Mouse (Mus musculus) CH12.LX (cell line): ENCODE data around the gene Cgas. TPM values are rescaled to one million over a fixed set of nuclear protein-coding genes. Genes with fewer than 3 reads are reported as not detected.

Experiments used
- DNase-seq: peaks from one replicate; pipeline ENCODE4 v3.0.0-alpha.2; 2013; ENCODE audit errors: extremely low read depth
- H3K27ac ChIP-seq: 2 replicates; pipeline ENCODE4 v1.5.1; 2012; ENCODE audit warnings: low read depth, mild to moderate bottlenecking, control low read depth, moderate library complexity; ENCODE audit not compliant: insufficient read depth
- H3K27me3 ChIP-seq: replicated peaks from 2 replicates; pipeline ENCODE3; 2012; ENCODE audit warnings: inconsistent platforms
- H3K36me3 ChIP-seq, 2 experiments: replicated peaks in 1 of 2; 2 replicates each; pipeline versions ENCODE3 to v1.6.1; 2012; ENCODE audit warnings: inconsistent platforms in 1 of 2, low read length in 1 of 2, mild to moderate bottlenecking in 1 of 2, mixed read lengths in 1 of 2, moderate library complexity in 1 of 2; ENCODE audit not compliant: control insufficient read depth in 1 of 2, insufficient read depth in 1 of 2
- H3K4me1 ChIP-seq, 2 experiments: 2 replicates each; pipeline ENCODE4 v1.6.1; 2012; ENCODE audit warnings: inconsistent platforms in 1 of 2, moderate library complexity in 1 of 2; ENCODE audit not compliant: insufficient read depth in 2 of 2, control insufficient read depth in 1 of 2
- H3K4me2 ChIP-seq: 2 replicates; pipeline ENCODE4 v1.6.1; 2012; ENCODE audit warnings: low read depth, mild to moderate bottlenecking, control low read depth; ENCODE audit not compliant: poor library complexity, insufficient read depth, severe bottlenecking
- H3K4me3 ChIP-seq, 3 experiments: fragments of 150-350 bp in 1 of 3; sonication (generic) in 1 of 3; replicated peaks in 1 of 3; 2 replicates each; pipeline versions ENCODE3 to v1.5.1; 2011 to 2012; ENCODE audit warnings: low read depth in 2 of 3, low read length in 2 of 3, mild to moderate bottlenecking in 2 of 3, moderate library complexity in 2 of 3, control low read depth in 1 of 3, improper control_type of control experiment in 1 of 3, inconsistent platforms in 1 of 3, mixed read lengths in 1 of 3; ENCODE audit not compliant: poor library complexity in 1 of 3
- H3K79me2 ChIP-seq: replicated peaks from 2 replicates; pipeline ENCODE4 v1.6.1; 2012; ENCODE audit warnings: mild to moderate bottlenecking, moderate library complexity; ENCODE audit not compliant: control insufficient read depth, poor library complexity, insufficient read depth, severe bottlenecking; ENCODE audit errors: extremely low read depth
- H3K9ac ChIP-seq: 2 replicates; pipeline ENCODE4 v1.6.1; 2012; ENCODE audit warnings: low read depth, mild to moderate bottlenecking, control low read depth, moderate library complexity; ENCODE audit not compliant: insufficient read depth
- H3K9me3 ChIP-seq: replicated peaks from 2 replicates; pipeline ENCODE3; 2012; ENCODE audit warnings: low read length, inconsistent platforms, mixed read lengths
- BHLHE40 ChIP-seq: IDR thresholded peaks from 2 replicates; pipeline ENCODE4 v1.6.1; 2011; ENCODE audit warnings: mild to moderate bottlenecking, low read depth, low read length, improper control_type of control experiment
- CHD1 ChIP-seq: IDR thresholded peaks from 2 replicates; pipeline ENCODE4 v1.6.1; 2012; ENCODE audit warnings: low read depth, low read length, improper control_type of control experiment, inconsistent platforms
- CHD2 ChIP-seq: IDR thresholded peaks from 2 replicates; pipeline ENCODE4 v1.6.1; 2011; ENCODE audit warnings: low read length, improper control_type of control experiment
- CTCF ChIP-seq, 2 experiments: IDR thresholded peaks in 1 of 2; conservative IDR thresholded peaks in 1 of 2; 2 replicates each; pipeline ENCODE4 v1.5.1; 2011 to 2012; ENCODE audit warnings: low read depth in 2 of 2, low read length in 2 of 2, improper control_type of control experiment in 1 of 2, inconsistent platforms in 1 of 2, mild to moderate bottlenecking in 1 of 2, moderate library complexity in 1 of 2
- EP300 ChIP-seq: IDR thresholded peaks from 2 replicates; pipeline ENCODE4 v1.6.1; 2011; ENCODE audit warnings: low read length, improper control_type of control experiment
- ETS1 ChIP-seq: conservative IDR thresholded peaks from 2 replicates; pipeline ENCODE4 v1.6.1; 2012; ENCODE audit warnings: low read depth, mild to moderate bottlenecking, inconsistent platforms, low read length, improper control_type of control experiment, moderate library complexity
- IRF4 ChIP-seq: IDR thresholded peaks from 2 replicates; pipeline ENCODE4 v1.6.1; 2014; ENCODE audit warnings: low read depth, mild to moderate bottlenecking, inconsistent platforms, low read length, improper control_type of control experiment
- JUN ChIP-seq: IDR thresholded peaks from 2 replicates; pipeline ENCODE4 v1.6.1; 2011; ENCODE audit warnings: low read depth, mild to moderate bottlenecking, low read length, improper control_type of control experiment, moderate library complexity; ENCODE audit not compliant: insufficient read depth
- JUND ChIP-seq: conservative IDR thresholded peaks from 2 replicates; pipeline ENCODE4 v1.6.1; 2011; ENCODE audit warnings: low read depth, low read length, improper control_type of control experiment
- KAT2A ChIP-seq: IDR thresholded peaks from 2 replicates; pipeline ENCODE4 v1.6.1; 2012; ENCODE audit warnings: low read length, improper control_type of control experiment, inconsistent platforms; ENCODE audit not compliant: insufficient replicate concordance
- MAFK ChIP-seq: IDR thresholded peaks from 2 replicates; pipeline ENCODE4 v1.6.1; 2011; ENCODE audit warnings: low read length, improper control_type of control experiment; ENCODE audit not compliant: insufficient replicate concordance
- MAX ChIP-seq: IDR thresholded peaks from 2 replicates; pipeline ENCODE4 v1.6.1; 2011; ENCODE audit warnings: low read length, improper control_type of control experiment
- MEF2A ChIP-seq: IDR thresholded peaks from 2 replicates; pipeline ENCODE4 v1.6.1; 2014; ENCODE audit warnings: low read depth, mild to moderate bottlenecking, inconsistent platforms, low read length, improper control_type of control experiment, borderline replicate concordance
- MXI1 ChIP-seq: IDR thresholded peaks from 2 replicates; pipeline ENCODE4 v1.6.1; 2011; ENCODE audit warnings: mild to moderate bottlenecking, low read depth, low read length, improper control_type of control experiment
- MYC ChIP-seq: IDR thresholded peaks from 2 replicates; pipeline ENCODE4 v1.6.1; 2011; ENCODE audit warnings: low read depth, mild to moderate bottlenecking, improper control_type of control experiment, low read length
- NELFE ChIP-seq: IDR thresholded peaks from 2 replicates; pipeline ENCODE4 v1.6.1; 2011; ENCODE audit warnings: low read depth, low read length, improper control_type of control experiment
- NRF1 ChIP-seq: IDR thresholded peaks from 2 replicates; pipeline ENCODE4 v1.6.1; 2014; ENCODE audit warnings: low read depth, mild to moderate bottlenecking, inconsistent platforms, low read length, improper control_type of control experiment, moderate library complexity
- RCOR1 ChIP-seq: conservative IDR thresholded peaks from 2 replicates; pipeline ENCODE4 v1.6.1; 2012; ENCODE audit warnings: low read depth, mild to moderate bottlenecking, inconsistent platforms, low read length, improper control_type of control experiment
- SIN3A ChIP-seq: IDR thresholded peaks from 2 replicates; pipeline ENCODE4 v1.6.1; 2012; ENCODE audit warnings: low read length, improper control_type of control experiment, inconsistent platforms
- TBP ChIP-seq: conservative IDR thresholded peaks from 2 replicates; pipeline ENCODE4 v1.6.1; 2011; ENCODE audit warnings: low read depth, low read length, improper control_type of control experiment
- USF1 ChIP-seq: IDR thresholded peaks from 2 replicates; pipeline ENCODE4 v1.6.1; 2014; ENCODE audit warnings: low read depth, mild to moderate bottlenecking, inconsistent platforms, low read length, improper control_type of control experiment
- ZC3H11A ChIP-seq: IDR thresholded peaks from 2 replicates; pipeline ENCODE4 v1.6.1; 2012; ENCODE audit warnings: low read depth, mild to moderate bottlenecking, inconsistent platforms, low read length, improper control_type of control experiment
- dilution Hi-C: fragments of 300-500 bp; cut with MboI; formaldehyde crosslinking; loops from 2 replicates; pipeline ENCODE4 v1.14.3; 2020; ENCODE audit warnings: low sequenced_read_pairs; ENCODE audit not compliant: extremely low pct_unique_long_range_greater_than_20kb, extremely low pct_ligation_motif_present
- in situ Hi-C: fragments of 300-500 bp; cut with MboI; formaldehyde crosslinking; loops from 3 replicates; pipeline ENCODE4 v1.14.3; 2019; ENCODE audit warnings: low sequenced_read_pairs, low pct_ligation_motif_present, low pct_unique_long_range_greater_than_20kb, mixed read lengths
- polyA plus RNA-seq: library from polyadenylated mRNA; unstranded; fragments of >175 nt; gene quantifications from 2 replicates; pipeline ENCODE4 v1.2.1, GENCODE M21; 2012; ENCODE audit warnings: low read depth; ENCODE audit not compliant: insufficient read length
- total RNA-seq, 2 experiments: library from RNA; depleted of rRNA; stranded (reverse); fragments of 300-350 nt in 1 of 2; fragments of >200 nt in 1 of 2; gene quantifications; 2 replicates each; pipeline ENCODE4 v1.2.3; 2012 to 2014

Cgas gene
- total and polyA plus RNA-seq, 3 experiments: not detected

GRCm38 (mm10) chr9:78389981-78390380 lies 53.1 kb downstream of the Cgas start:
- H3K4me1 ChIP-seq: peaks cover 3 to 5% of the 10 kb centered on the region in 2 experiments; a peak in 2 of 4 replicates
- no peak overlapping the region for H3K9ac ChIP-seq
- H3K4me2 ChIP-seq: no peak overlapping the region
- H3K9me3 ChIP-seq: peaks cover 3% of the 10 kb centered on the region
- no peak overlapping the region for H3K27ac ChIP-seq
- H3K4me3 ChIP-seq: no peak overlapping the region
- peaks cover 18% of the 10 kb centered on the region for H3K27me3 ChIP-seq
- no peak for DNase-seq
- TF ChIP-seq MXI1 (no peak), NELFE (no peak), NRF1 (no peak), CTCF (conservative IDR thresholded peaks at IDR 0.05 in 1 of 2, IDR thresholded peaks at IDR 0.05 in 1 of 2; ENCODE audit: low read depth in 2 of 2, low read length in 2 of 2) (no peak)
- H3K79me2 ChIP-seq: no peaks in the 10 kb centered on the region
- no peaks in the 10 kb centered on the region for H3K36me3 ChIP-seq
- dilution Hi-C loops (no loop called here), in situ Hi-C loops (no loop called here)

- H3K4me3 ChIP-seq: no peak overlapping the region
- peaks cover 3 to 5% of the 10 kb centered on the region in 2 experiments; a peak in 2 of 4 replicates for H3K4me1 ChIP-seq
- no peak overlapping the region for H3K9ac ChIP-seq
- peaks cover 17% of the 10 kb centered on the region for H3K27me3 ChIP-seq
- H3K27ac ChIP-seq: no peak overlapping the region
- H3K79me2 ChIP-seq: no peaks in the 10 kb centered on the region
- dilution Hi-C loops: no loop called here
- TF ChIP-seq MAFK (peak; percentile 60; the same call in 1 of the 2 replicates), BHLHE40 (peak; percentile 55), SIN3A (no peak), MYC (peak; percentile 42; the same call in 1 of the 2 replicates), CHD1 (no peak), MAX (no peak), JUN (peak; percentile 72), JUND (peak; percentile 87), TBP (no peak), CTCF (conservative IDR thresholded peaks at IDR 0.05 in 1 of 2, IDR thresholded peaks at IDR 0.05 in 1 of 2; ENCODE audit: low read depth in 2 of 2, low read length in 2 of 2) (no peak), EP300 (peak; percentile 88), KAT2A (no peak), IRF4 (peak; percentile 65), ETS1 (no peak), ZC3H11A (no peak), CHD2 (no peak), MEF2A (no peak), USF1 (no peak), RCOR1 (0 out of 2 replicates have a peak, but pooled peaks have one; percentile 26)
- H3K4me2 ChIP-seq: no peak overlapping the region
- peaks cover 3% of the 10 kb centered on the region for H3K9me3 ChIP-seq
- H3K36me3 ChIP-seq: no peaks in the 10 kb centered on the region
- in situ Hi-C loops: no loop called here
- peak; percentile 34 for DNase-seq
Observed at GRCm38 (mm10) chr9:78386947-78387346, 56.1 kb downstream of the Cgas start.
